In the genomic region with DNA sequence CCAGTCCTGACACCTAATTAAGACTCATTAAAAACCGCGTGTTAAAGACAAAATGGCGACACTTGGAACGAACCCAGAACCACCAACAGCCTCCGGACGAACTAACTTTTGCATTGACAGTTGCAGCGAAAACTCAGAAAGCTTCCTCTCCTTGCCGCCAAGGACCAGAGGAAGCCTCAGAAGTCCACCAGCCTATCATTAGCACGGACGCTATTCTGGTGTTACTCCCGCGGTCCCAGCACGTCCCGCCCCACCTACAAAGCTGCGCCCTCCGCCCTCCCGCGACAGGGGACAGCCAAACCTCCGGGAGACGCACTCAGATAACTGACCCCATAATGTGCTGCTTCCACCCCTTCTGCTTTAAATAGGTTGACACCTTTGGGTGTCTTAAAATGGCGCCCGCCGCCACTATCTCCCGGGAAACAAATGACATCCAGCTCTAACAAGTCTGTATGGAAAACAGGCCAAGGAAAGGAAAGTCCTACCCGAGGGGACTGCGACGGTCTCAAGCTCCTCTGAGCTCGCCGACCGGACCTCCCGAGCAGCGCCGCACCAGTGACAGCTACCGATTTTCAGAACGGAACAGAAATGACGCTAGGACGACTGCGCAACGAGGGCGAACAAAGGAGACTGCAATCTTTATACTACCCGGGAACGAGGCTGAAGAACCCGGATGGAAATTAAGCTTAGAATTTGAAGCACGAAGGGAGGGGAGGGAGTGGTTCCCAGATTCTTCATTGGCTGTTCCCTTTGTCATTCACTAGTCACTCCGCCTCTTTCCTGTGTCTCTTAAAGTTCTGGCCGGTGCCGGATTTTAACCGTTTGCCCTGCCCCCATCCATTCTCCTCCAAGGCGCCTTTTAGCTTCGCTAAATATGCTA, we compare ENCODE assay signal across 8 mouse cellular contexts. TPM values are rescaled to one million over a fixed set of nuclear protein-coding genes. Genes with fewer than 3 reads are reported as not detected.
DNase-seq lines count a peak whose midpoint lies in the region; ATAC-seq and TF ChIP-seq lines count a peak whose summit lies in the region.

A gene (minus strand): TSS at position 670 of the 880 bp plus-strand sequence.

- H3K4me1 ChIP-seq in erythroblast, embryonic 14.5 days (ENCODE audit: control insufficient read depth), result peaks cover 6% of the 10 kb centered on the region
- no peaks in the 10 kb centered on the region for H3K4me1 ChIP-seq in heart, embryonic 11.5 days (ENCODE audit: control insufficient read depth, insufficient read depth, low read length)
- no peaks in the 10 kb centered on the region for H3K4me1 ChIP-seq in kidney, embryonic 16.5 days (ENCODE audit: insufficient read depth, low read length)
- H3K4me1 ChIP-seq in liver, adult 2 months (ENCODE audit: control insufficient read depth, insufficient read depth, low read length), result no peaks in the 10 kb centered on the region

- peaks cover 35% of the 10 kb centered on the region for H3K79me2 ChIP-seq in C2C12 (ENCODE audit: control insufficient read depth, insufficient read depth)
- no peaks in the 10 kb centered on the region for H3K79me2 ChIP-seq in liver, adult 2 months (ENCODE audit: control insufficient read depth, insufficient read depth, low read length)
- peaks cover 22% of the 10 kb centered on the region for H3K79me2 ChIP-seq in myocyte (ENCODE audit: control insufficient read depth, insufficient read depth)

- peak within 1 kb of the TSS; percentile 88 for H3ac ChIP-seq in C2C12 (ENCODE audit: control insufficient read depth, insufficient read length, low read depth)
- H3ac ChIP-seq in myocyte (ENCODE audit: control insufficient read depth, insufficient read length), result no peak within 1 kb of the TSS

- peak; percentile 75; the same call in 1 of the 2 replicates for TF ChIP-seq POLR2A in brain, embryonic 14.5 days (IDR thresholded peaks at IDR 0.05; ENCODE audit: borderline replicate concordance, extremely low read depth, insufficient read depth, insufficient read length, poor library complexity, severe bottlenecking)
- TF ChIP-seq POLR2A in liver, adult 2 months (IDR thresholded peaks at IDR 0.05; ENCODE audit: extremely low read depth, insufficient read depth, low read length), result peak; percentile 47; the same call in 1 of the 2 replicates
- peak; percentile 72 for TF ChIP-seq POLR2A in myocyte (IDR thresholded peaks at IDR 0.05; ENCODE audit: insufficient read length, low read depth)

- peaks cover 14% of the 10 kb centered on the region for H3K79me3 ChIP-seq in C2C12 (ENCODE audit: low read depth)

- peak within 1 kb of the TSS; percentile 60 for H3K4me2 ChIP-seq in heart, embryonic 11.5 days
- H3K4me2 ChIP-seq in kidney, embryonic 16.5 days (replicated peaks; ENCODE audit: low read depth, low read length), result peak within 1 kb of the TSS; percentile 45
- peak within 1 kb of the TSS; percentile 70 for H3K4me2 ChIP-seq in myocyte (ENCODE audit: low read depth)

- H3K36me3 ChIP-seq in C2C12 (ENCODE audit: control insufficient read depth, insufficient read depth) (peaks cover 28% of the 10 kb centered on the region), myocyte (ENCODE audit: control insufficient read depth, insufficient read depth) (peaks cover 3% of the 10 kb centered on the region)
- H3K36me3 ChIP-seq in erythroblast, embryonic 14.5 days (ENCODE audit: control insufficient read depth), result peaks cover 31% of the 10 kb centered on the region
- peaks cover 2% of the 10 kb centered on the region; the same call in 1 of the 2 replicates for H3K36me3 ChIP-seq in heart, embryonic 11.5 days (ENCODE audit: control insufficient read depth, insufficient read depth, low read length)
- H3K36me3 ChIP-seq in kidney, embryonic 16.5 days (ENCODE audit: insufficient read depth, low read length), result peaks cover 9% of the 10 kb centered on the region; the same call in 1 of the 2 replicates
- peaks cover 21% of the 10 kb centered on the region for H3K36me3 ChIP-seq in liver, adult 2 months (ENCODE audit: control insufficient read depth, insufficient read depth, low read length)
- H3K36me3 ChIP-seq in splenic B cell, adult 2 months (ENCODE audit: control insufficient read depth, insufficient read depth, low read length, poor library complexity, severe bottlenecking), result peaks cover 5% of the 10 kb centered on the region; the same call in 1 of the 2 replicates

- peak within 1 kb of the TSS; percentile 94 for H3K27ac ChIP-seq in heart, embryonic 11.5 days (ENCODE audit: low read depth, low read length)
- H3K27ac ChIP-seq in kidney, embryonic 16.5 days (ENCODE audit: low read length), result peak within 1 kb of the TSS; percentile 85
- peak within 1 kb of the TSS; percentile 96 for H3K27ac ChIP-seq in liver, adult 2 months (replicated peaks; ENCODE audit: insufficient read depth, low read depth, low read length)

- DNase-seq in brain, embryonic 14.5 days (ENCODE audit: low read depth), result peak; percentile 98
- peak; percentile 93 for DNase-seq in liver, adult 2 months (ENCODE audit: extremely low read depth, low read depth, low spot score)
- peak; percentile 91 for DNase-seq in splenic B cell, adult 2 months (ENCODE audit: low read depth, low spot score)

- peak; percentile 92 for ATAC-seq in heart, embryonic 11.5 days (replicated peaks; ENCODE audit: insufficient number of reproducible peaks, low FRiP score, low TSS enrichment)
- ATAC-seq in kidney, embryonic 16.5 days (ENCODE audit: low FRiP score, low TSS enrichment), result peak; percentile 95

- TF ChIP-seq CTCF in C2C12 (IDR thresholded peaks at IDR 0.05; ENCODE audit: control insufficient read depth, insufficient read depth, insufficient read length), result no peak
- TF ChIP-seq CTCF in brain, embryonic 14.5 days (IDR thresholded peaks at IDR 0.05; ENCODE audit: borderline replicate concordance, extremely low read depth, insufficient read depth, insufficient read length), result no peak
- no peak for TF ChIP-seq CTCF in liver, adult 2 months (IDR thresholded peaks at IDR 0.05; ENCODE audit: low read depth, low read length)

- H3K9me3 ChIP-seq in erythroblast, embryonic 14.5 days (ENCODE audit: control insufficient read depth, low read length), result 0 out of 2 replicates have a peak, but pooled peaks cover 3% of the 10 kb centered on the region
- no peaks in the 10 kb centered on the region for H3K9me3 ChIP-seq in heart, embryonic 11.5 days (replicated peaks; ENCODE audit: control insufficient read depth, low read length)
- no peaks in the 10 kb centered on the region for H3K9me3 ChIP-seq in kidney, embryonic 16.5 days (ENCODE audit: low read length)

- H3K27me3 ChIP-seq in C2C12 (ENCODE audit: control insufficient read depth, insufficient read depth, insufficient read length), result no peaks in the 10 kb centered on the region
- no peaks in the 10 kb centered on the region for H3K27me3 ChIP-seq in erythroblast, embryonic 14.5 days (ENCODE audit: control insufficient read depth)
- H3K27me3 ChIP-seq in heart, embryonic 11.5 days (ENCODE audit: control insufficient read depth, insufficient read depth, low read length), result no peaks in the 10 kb centered on the region
- H3K27me3 ChIP-seq in kidney, embryonic 16.5 days (ENCODE audit: insufficient read depth, low read length), result no peaks in the 10 kb centered on the region
- no peaks in the 10 kb centered on the region for H3K27me3 ChIP-seq in liver, adult 2 months (ENCODE audit: control insufficient read depth, insufficient read depth, low read length)
- H3K27me3 ChIP-seq in myocyte (ENCODE audit: control insufficient read depth, insufficient read depth, insufficient read length), result no peaks in the 10 kb centered on the region
- H3K27me3 ChIP-seq in splenic B cell, adult 2 months (ENCODE audit: control insufficient read depth, insufficient read depth, low read length, poor library complexity, severe bottlenecking), result no peaks in the 10 kb centered on the region

- 15% methylated on average over 50 of the region's 50 CpGs for WGBS in heart, embryonic 11.5 days (ENCODE audit: insufficient replicate concordance)
- 19% methylated on average over 50 of the region's 50 CpGs for WGBS in kidney, embryonic 16.5 days
- WGBS in liver, adult 2 months, result under 1% methylated on average over 50 of the region's 50 CpGs

- H3K4me3 ChIP-seq in C2C12 (ENCODE audit: insufficient read depth, poor library complexity, severe bottlenecking), result peak within 1 kb of the TSS; percentile 46
- H3K4me3 ChIP-seq in erythroblast, embryonic 14.5 days (replicated peaks), result peak within 1 kb of the TSS; percentile 81
- peak within 1 kb of the TSS; percentile 53 for H3K4me3 ChIP-seq in heart, embryonic 11.5 days (ENCODE audit: low read depth, low read length)
- peak within 1 kb of the TSS; percentile 62 for H3K4me3 ChIP-seq in kidney, embryonic 16.5 days (ENCODE audit: low read length)
- peak within 1 kb of the TSS; percentile 93 for H3K4me3 ChIP-seq in liver, adult 2 months (ENCODE audit: insufficient read depth, low read depth, low read length)
- H3K4me3 ChIP-seq in myocyte, result peak within 1 kb of the TSS; percentile 85

- H3K9ac ChIP-seq in heart, embryonic 11.5 days (ENCODE audit: low read depth, low read length), result peak within 1 kb of the TSS; percentile 83
- peak within 1 kb of the TSS; percentile 73 for H3K9ac ChIP-seq in kidney, embryonic 16.5 days (replicated peaks; ENCODE audit: low read length)
- peak within 1 kb of the TSS; percentile 89 for H3K9ac ChIP-seq in liver, adult 2 months (ENCODE audit: low read depth, low read length)

TF ChIP-seq in C2C12, 6 proteins besides CTCF, POLR2A, EP300 and RAD21 (continues in another document):
- TF ChIP-seq FOSL1 (IDR thresholded peaks at IDR 0.05; ENCODE audit: insufficient read depth, low read length, poor library complexity, severe bottlenecking) (no peak), MYOD1 (IDR thresholded peaks at IDR 0.05; ENCODE audit: control insufficient read depth, insufficient read length, low read depth) (no peak), MYOG (IDR thresholded peaks at IDR 0.05; ENCODE audit: control insufficient read depth, extremely low read depth, insufficient read length) (no peak), MAX (IDR thresholded peaks at IDR 0.05) (no peak), CEBPB (IDR thresholded peaks at IDR 0.05; ENCODE audit: low read depth) (no peak)

TF ChIP-seq in myocyte, 11 proteins besides CTCF, POLR2A, EP300 and RAD21:
- peak; percentile 84 for TF ChIP-seq POLR2AphosphoS2 (IDR thresholded peaks at IDR 0.05; ENCODE audit: insufficient read length, low read depth)
- TF ChIP-seq MYOG (IDR thresholded peaks at IDR 0.05; ENCODE audit: control insufficient read depth in 1 of 3, insufficient read depth in 1 of 3, insufficient read length in 2 of 3, low read depth in 2 of 3), result no peak

RNA-seq across cellular contexts. Expression of the gene that starts here (rescaled TPM):
- polyA plus RNA-seq in C2C12 (2012; fragmentation: generic; extraction: Trizol), result 25.5 TPM
- polyA plus RNA-seq in brain, embryonic 14.5 days (2012; rRNA removed), result 191 and 229 TPM in 2 replicates
- polyA plus RNA-seq in erythroblast, embryonic 14.5 days (2012), result 0.97 and 1.1 TPM in 2 replicates
- polyA plus RNA-seq in heart, embryonic 11.5 days (2014; fragmentation: Nextera tagmentation; extraction: Ambion mirVana), result 94.5 and 96.2 TPM in 2 replicates
- polyA plus RNA-seq in kidney, embryonic 16.5 days (2015; fragmentation: Nextera tagmentation; extraction: Ambion mirVana), result 137 and 143 TPM in 2 replicates
- 12.4 and 14.6 TPM in 2 replicates for total RNA-seq in liver, adult 2 months (2014; rRNA removed)
- polyA plus RNA-seq in liver, adult 2 months (2012; rRNA removed), result 4.9 and 6.2 TPM in 2 replicates
- polyA plus RNA-seq in myocyte (2012; fragmentation: generic; extraction: Trizol), result 14.2 TPM

Comparison
In these comparisons a context has a peak if more than half of its experiments do, and no peak if none do; other contexts are left out.
1. Peak in every context shown above with its lines: DNase-seq, ATAC-seq, H3K4me3 ChIP-seq and H3K27ac ChIP-seq.